Mouse (Mus musculus) forebrain, embryonic 14.5 days (tissue): ENCODE measurements at regions not wholly inside any gene's neighbourhood (a gene's known extent, or its start where the extent isn't known, plus 50 kb on each side); places are given as distances from the start of the nearest gene placed in this dataset.

ENCODE experiments used
- ATAC-seq: fragments of 200-750 bp; cut with Nextera tagmentation; 2 replicates; pipeline ENCODE4 v1.8.0; 2017; ENCODE audit warnings: mild to moderate bottlenecking, moderate library complexity
- DNase-seq: peaks from one replicate; pipeline ENCODE4 v3.0.0-alpha.2; 2015; ENCODE audit warnings: low spot score
- H3K27ac ChIP-seq: fragments of 300-500 bp; sonication (generic); 2 replicates; pipeline ENCODE4 v1.5.1; 2014; ENCODE audit warnings: low read depth, mild to moderate bottlenecking, control low read depth, low read length, moderate library complexity
- H3K27me3 ChIP-seq: fragments of 300-500 bp; sonication (generic); replicated peaks from 2 replicates; pipeline ENCODE4 v1.6.1; 2014; ENCODE audit warnings: low read length, control low read depth, mixed read lengths; ENCODE audit not compliant: control insufficient read depth, insufficient read depth
- H3K36me3 ChIP-seq: fragments of 300-500 bp; sonication (generic); 2 replicates; pipeline ENCODE4 v1.6.1; 2014; ENCODE audit warnings: low read length, control low read depth; ENCODE audit not compliant: control insufficient read depth, insufficient read depth
- H3K4me1 ChIP-seq: fragments of 300-500 bp; sonication (generic); 2 replicates; pipeline ENCODE4 v1.6.1; 2014; ENCODE audit warnings: antibody characterized with exemption, low read length, control low read depth; ENCODE audit not compliant: control insufficient read depth, insufficient read depth
- H3K4me2 ChIP-seq: fragments of 300-500 bp; sonication (generic); 2 replicates; pipeline ENCODE4 v1.6.1; 2014; ENCODE audit warnings: mild to moderate bottlenecking, control low read depth, low read length
- H3K4me3 ChIP-seq: fragments of 300-500 bp; sonication (generic); 2 replicates; pipeline ENCODE4 v1.5.1; 2014; ENCODE audit warnings: low read depth, low read length, control low read depth
- H3K9ac ChIP-seq: fragments of 300-500 bp; sonication (generic); 2 replicates; pipeline ENCODE4 v1.6.1; 2014; ENCODE audit warnings: mild to moderate bottlenecking, low read length, control low read depth, moderate library complexity
- H3K9me3 ChIP-seq: fragments of 300-500 bp; sonication (generic); replicated peaks from 2 replicates; pipeline ENCODE4 v1.6.1; 2016; ENCODE audit warnings: low read length, control low read depth, mixed read lengths; ENCODE audit not compliant: control insufficient read depth
- WGBS: fragments of 180-500 bp; shearing (Covaris S2); extraction: QIAGEN DNeasy Blood & Tissue Kit; methylation state at CpG from one replicate; pipeline ENCODE4 v1.1.7; 2014; 5-methylcytosine and 5-hydroxymethylcytosine counted together

DNA sequence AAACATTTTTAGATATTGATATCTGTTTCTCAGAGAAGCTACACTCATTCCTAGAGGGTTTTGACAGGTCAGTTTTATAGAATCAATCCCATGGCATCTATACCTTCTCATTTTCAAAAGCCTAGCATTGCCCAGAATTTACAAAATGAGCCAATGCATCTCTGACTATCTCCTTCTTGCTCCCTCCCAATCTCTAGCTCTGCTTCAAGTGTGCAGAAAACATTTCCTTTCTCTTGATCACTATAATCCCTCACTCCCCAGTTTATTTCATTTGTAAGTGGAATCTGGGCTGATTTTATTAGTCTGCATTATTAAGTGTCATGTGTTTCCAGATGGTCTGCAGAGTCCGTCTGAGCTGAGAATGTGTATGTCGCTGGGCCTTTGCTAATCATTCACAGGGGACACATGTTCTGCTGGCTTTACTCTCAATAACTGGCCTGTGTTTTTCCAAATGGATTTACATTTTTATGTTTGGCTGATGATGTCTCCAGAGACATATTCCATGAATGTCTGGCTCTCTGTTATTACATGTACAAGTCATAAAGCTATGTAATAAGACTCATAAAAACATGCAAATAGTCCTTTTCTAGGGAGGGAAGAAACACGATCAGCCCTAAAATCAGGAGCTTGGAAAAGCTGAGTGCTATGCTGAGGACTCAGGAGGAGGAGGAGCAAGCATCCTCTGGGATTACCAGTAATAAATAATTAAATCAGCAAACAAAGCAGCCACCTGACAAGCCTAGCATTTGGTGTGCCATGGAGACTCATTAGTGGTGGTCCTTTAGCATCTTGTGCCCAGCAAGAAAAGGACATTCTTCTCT lies 366.0 kb upstream of the Apob start:
- WGBS, result 77% methylated on average over 3 of the region's 3 CpGs
- H3K36me3 ChIP-seq, result no peaks in the 10 kb centered on the region
- no peak for ATAC-seq
- DNase-seq, result no peak
- no peak overlapping the region for H3K9ac ChIP-seq
- H3K9me3 ChIP-seq, result no peaks in the 10 kb centered on the region
- H3K4me3 ChIP-seq, result no peak overlapping the region
- H3K4me2 ChIP-seq, result no peak overlapping the region
- H3K4me1 ChIP-seq, result no peaks in the 10 kb centered on the region
- no peaks in the 10 kb centered on the region for H3K27me3 ChIP-seq
- no peak overlapping the region for H3K27ac ChIP-seq

DNA sequence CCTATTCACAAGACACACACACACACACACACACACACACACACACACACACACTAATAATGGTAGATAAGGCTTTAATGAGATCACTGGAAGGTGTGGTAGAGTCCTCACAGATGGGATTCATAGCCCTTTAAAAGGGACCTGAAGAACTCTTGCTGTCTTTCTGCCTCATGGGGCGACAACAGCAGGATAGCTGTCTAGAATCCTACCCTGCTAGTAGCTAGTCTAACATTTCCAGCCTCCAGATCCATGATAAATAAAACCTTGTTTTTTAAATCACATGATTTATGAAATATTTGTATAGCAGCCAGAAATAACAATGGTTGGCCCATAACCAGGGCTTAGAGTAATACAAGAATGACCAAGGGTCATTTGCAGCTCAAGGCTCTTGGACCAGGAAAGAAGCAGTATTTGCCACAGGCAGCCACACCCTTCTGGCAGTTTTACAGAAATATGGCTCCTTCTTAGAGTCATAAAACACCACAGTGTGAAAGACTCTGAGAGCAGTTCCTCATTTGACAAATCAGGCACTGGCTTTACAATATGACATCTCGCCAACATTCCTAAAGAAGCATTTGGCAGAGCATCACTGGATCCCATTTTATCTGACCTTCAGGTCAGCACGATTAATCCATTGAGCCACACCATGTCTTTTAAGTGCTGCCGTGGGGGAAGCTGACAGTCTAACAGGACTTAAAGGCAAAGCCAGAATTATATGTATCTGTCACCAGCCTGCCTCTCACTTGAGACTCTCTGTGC lies 340.9 kb upstream of the Apob start:
- ATAC-seq (no peak), DNase-seq (peak; percentile 1)
- Histone ChIP-seq H3K9ac (no peak overlapping the region), H3K4me3 (no peak overlapping the region), H3K36me3 (no peaks in the 10 kb centered on the region), H3K9me3 (no peaks in the 10 kb centered on the region), H3K4me1 (no peaks in the 10 kb centered on the region), H3K27me3 (no peaks in the 10 kb centered on the region), H3K27ac (no peak overlapping the region), H3K4me2 (no peak overlapping the region)
- 86% methylated on average over 4 of the region's 4 CpGs for WGBS

DNA sequence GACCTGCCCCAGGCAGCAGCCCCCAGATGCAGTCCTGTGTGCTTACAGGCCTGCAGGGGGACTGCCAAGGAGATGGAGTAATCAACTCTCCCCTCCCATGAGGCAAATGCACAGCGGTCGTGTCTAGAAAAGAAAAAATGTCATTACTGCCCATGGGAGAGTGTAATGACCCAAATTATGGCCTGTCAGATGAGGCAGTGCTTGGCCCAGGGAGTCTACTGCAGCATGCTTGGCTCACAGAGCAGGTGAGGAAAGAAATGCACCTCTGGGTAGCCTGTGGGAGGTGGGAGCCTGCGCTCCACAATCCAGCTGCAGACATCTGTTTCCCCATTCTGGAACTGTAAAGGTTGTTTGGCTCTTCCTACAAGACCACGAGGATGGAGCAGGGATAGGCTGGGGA lies 339.8 kb upstream of the Apob start:
- no peak overlapping the region for H3K9ac ChIP-seq
- H3K4me3 ChIP-seq, result no peak overlapping the region
- H3K36me3 ChIP-seq, result no peaks in the 10 kb centered on the region
- H3K27ac ChIP-seq, result no peak overlapping the region
- no peaks in the 10 kb centered on the region for H3K4me1 ChIP-seq
- no peaks in the 10 kb centered on the region for H3K9me3 ChIP-seq
- no peaks in the 10 kb centered on the region for H3K27me3 ChIP-seq
- DNase-seq (no peak), ATAC-seq (no peak)
- no peak overlapping the region for H3K4me2 ChIP-seq
- 82% methylated on average over 4 of the region's 4 CpGs for WGBS

DNA sequence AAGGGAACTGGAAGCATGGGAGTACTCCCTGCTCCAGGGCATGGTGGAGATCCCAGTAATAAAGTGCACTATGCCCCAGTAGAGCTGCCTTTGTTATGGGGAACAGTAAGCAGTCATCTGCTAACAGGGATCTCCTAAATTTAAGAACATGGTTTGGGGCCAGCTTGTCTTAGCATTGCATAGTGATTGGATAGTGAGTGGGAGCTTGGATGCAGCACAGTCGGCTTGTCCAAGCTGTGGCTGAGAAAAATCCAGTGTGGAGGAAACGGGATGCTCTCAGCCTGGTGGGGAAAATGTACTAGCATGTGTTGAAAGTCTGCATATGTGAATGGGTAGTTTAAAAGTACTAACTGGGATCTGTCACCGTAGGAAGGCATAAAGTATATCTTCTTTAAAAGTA lies 326.6 kb upstream of the Apob start:
- Histone ChIP-seq H3K9ac (no peak overlapping the region), H3K27ac (no peak overlapping the region), H3K4me1 (no peaks in the 10 kb centered on the region), H3K4me2 (no peak overlapping the region), H3K27me3 (no peaks in the 10 kb centered on the region), H3K4me3 (no peak overlapping the region), H3K36me3 (no peaks in the 10 kb centered on the region), H3K9me3 (no peaks in the 10 kb centered on the region)
- no peak for ATAC-seq
- DNase-seq, result no peak
- WGBS, result 90% methylated on average over 3 of the region's 3 CpGs

DNA sequence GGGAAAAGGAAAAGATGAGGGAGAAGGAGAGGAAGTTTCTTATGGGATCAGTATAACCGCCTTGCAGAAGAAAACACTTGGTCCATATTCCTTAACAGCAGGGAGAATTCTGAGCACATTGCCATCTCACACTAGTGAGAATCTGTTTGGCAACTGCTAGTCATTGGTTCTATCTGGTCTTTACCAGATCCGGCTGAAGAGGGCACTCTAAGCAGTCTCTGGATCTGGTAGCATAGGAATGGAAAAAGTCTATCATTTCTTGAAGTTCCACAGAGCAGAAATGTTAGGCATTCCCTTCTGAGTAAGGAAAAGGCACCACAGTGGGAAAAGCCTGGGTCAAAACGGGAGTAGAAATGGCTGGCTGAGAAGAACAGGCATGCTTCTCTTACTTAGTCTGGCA lies 315.4 kb upstream of the Apob start:
- no peak overlapping the region for H3K4me3 ChIP-seq
- no peaks in the 10 kb centered on the region for H3K27me3 ChIP-seq
- no peaks in the 10 kb centered on the region for H3K36me3 ChIP-seq
- DNase-seq (peak; percentile 6), ATAC-seq (no peak)
- WGBS, result 54% methylated on average over 3 of the region's 3 CpGs
- H3K27ac ChIP-seq, result no peak overlapping the region
- no peak overlapping the region for H3K9ac ChIP-seq
- H3K9me3 ChIP-seq, result no peaks in the 10 kb centered on the region
- no peak overlapping the region for H3K4me2 ChIP-seq
- no peaks in the 10 kb centered on the region for H3K4me1 ChIP-seq

DNA sequence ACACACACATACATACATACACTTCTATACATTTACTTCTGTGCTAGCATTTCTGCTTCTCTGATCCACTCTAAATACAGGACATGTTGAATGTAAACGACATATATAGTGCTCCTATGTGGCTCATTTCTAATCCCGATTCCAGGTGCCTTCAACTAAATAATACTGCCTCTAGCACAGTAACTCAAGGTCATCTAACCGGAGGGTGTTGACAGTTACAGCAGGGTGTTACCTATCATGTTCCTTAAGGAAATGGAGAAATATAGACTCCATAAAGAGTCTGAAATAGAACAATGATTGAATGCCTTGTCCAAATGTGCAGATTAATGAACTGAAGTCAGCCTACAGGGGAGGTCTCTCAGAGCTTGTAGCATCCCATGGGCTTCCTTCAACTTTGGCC lies 307.3 kb upstream of the Apob start:
- H3K4me1 ChIP-seq, result no peaks in the 10 kb centered on the region
- 93% methylated on average over 3 of the region's 3 CpGs for WGBS
- ATAC-seq, result no peak
- H3K27ac ChIP-seq, result no peak overlapping the region
- H3K4me3 ChIP-seq, result no peak overlapping the region
- no peaks in the 10 kb centered on the region for H3K36me3 ChIP-seq
- H3K27me3 ChIP-seq, result no peaks in the 10 kb centered on the region
- no peak overlapping the region for H3K9ac ChIP-seq
- DNase-seq, result no peak
- no peaks in the 10 kb centered on the region for H3K9me3 ChIP-seq
- no peak overlapping the region for H3K4me2 ChIP-seq

DNA sequence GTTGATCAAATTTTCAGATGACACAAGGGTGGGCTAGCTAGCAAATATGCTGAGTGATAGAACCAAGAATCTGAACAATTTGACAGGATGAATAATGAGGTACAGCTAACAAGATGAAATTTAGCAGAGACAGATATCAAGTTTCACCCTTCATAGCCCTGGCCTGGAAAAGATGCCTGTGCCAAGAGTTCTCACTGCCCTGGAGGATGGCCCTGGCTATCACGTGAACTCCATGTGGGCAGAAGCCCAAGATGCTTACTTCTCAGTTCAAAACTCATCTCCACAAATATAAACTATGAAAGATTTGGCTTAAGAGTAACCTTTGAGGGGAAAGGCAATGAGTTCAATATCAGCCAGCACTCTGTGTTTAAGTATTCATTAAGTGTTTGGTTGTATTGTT lies 306.9 kb upstream of the Apob start:
- no peaks in the 10 kb centered on the region for H3K36me3 ChIP-seq
- ATAC-seq (no peak), DNase-seq (no peak)
- no peaks in the 10 kb centered on the region for H3K27me3 ChIP-seq
- no peaks in the 10 kb centered on the region for H3K9me3 ChIP-seq
- no peak overlapping the region for H3K27ac ChIP-seq
- WGBS, result 82% methylated on average over 1 of the region's 1 CpGs
- H3K4me2 ChIP-seq, result no peak overlapping the region
- H3K9ac ChIP-seq, result no peak overlapping the region
- no peak overlapping the region for H3K4me3 ChIP-seq
- H3K4me1 ChIP-seq, result no peaks in the 10 kb centered on the region

DNA sequence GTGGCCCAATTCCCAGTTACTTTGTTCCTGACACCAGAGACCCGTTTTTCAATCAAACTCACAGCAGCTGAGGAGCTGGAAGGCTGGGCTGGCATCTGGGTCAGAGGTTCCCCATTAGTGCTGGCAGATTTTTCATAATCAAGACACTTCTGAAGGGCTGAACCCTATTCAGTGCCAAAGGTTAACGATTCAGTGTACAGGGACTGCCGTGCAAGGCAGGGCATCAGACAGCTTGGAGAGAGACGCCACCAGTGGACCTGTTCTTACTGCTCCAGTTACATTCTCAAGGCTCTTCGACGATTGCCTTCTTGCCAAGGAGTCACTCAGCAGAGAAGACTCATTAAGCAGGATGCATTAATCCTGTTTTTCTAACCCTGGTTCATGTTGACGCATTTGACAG lies 285.5 kb upstream of the Apob start:
- 35% methylated on average over 7 of the region's 7 CpGs for WGBS
- Histone ChIP-seq H3K4me3 (no peak overlapping the region), H3K36me3 (no peaks in the 10 kb centered on the region), H3K4me1 (no peaks in the 10 kb centered on the region), H3K9me3 (no peaks in the 10 kb centered on the region), H3K27me3 (no peaks in the 10 kb centered on the region), H3K9ac (no peak overlapping the region), H3K4me2 (no peak overlapping the region), H3K27ac (no peak overlapping the region)
- peak; percentile 20 for DNase-seq
- peak; percentile 18; the same call in 1 of the 2 replicates for ATAC-seq

DNA sequence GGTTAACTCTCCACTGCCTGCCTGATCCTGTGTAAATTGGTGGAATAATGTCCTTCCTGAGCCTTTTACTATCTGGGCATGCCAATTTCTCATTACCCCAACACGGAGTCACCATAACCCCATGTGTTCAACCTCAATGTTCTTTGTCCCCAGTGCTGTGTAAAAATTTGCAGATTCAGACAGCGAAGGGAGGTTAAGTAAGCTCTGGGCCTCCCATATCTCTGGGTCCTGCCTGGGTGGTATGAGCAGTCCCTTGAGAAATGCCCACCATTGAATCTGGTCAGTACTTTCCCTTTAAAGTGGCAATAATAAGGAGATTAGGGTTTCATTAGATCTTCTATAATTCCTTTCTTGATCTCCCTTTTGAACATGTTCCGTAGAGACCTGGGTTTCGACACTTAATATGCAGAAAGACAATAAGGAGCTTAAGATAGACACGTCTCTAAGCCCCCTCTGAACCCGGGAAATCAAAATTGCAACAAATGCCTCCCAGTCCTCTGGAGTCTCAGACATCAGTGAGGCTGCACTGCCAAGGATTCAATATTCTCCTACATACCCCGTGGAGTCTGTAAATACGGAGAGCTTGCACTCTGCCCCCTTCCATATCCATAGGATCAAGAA lies 279.0 kb upstream of the Apob start:
- Histone ChIP-seq H3K36me3 (no peaks in the 10 kb centered on the region), H3K4me1 (no peaks in the 10 kb centered on the region), H3K9me3 (no peaks in the 10 kb centered on the region), H3K27me3 (no peaks in the 10 kb centered on the region), H3K4me3 (no peak overlapping the region), H3K4me2 (no peak overlapping the region), H3K9ac (no peak overlapping the region), H3K27ac (no peak overlapping the region)
- 27% methylated on average over 8 of the region's 8 CpGs for WGBS
- ATAC-seq, result peak; percentile 40; the same call in 1 of the 2 replicates
- peak; percentile 31 for DNase-seq
